Mouse (Mus musculus): ENCODE results near the gene Acoxl.
A peak's percentile ranks its signal among the peaks of the same experiment; 100 is the strongest.

The Acoxl gene

DNA sequence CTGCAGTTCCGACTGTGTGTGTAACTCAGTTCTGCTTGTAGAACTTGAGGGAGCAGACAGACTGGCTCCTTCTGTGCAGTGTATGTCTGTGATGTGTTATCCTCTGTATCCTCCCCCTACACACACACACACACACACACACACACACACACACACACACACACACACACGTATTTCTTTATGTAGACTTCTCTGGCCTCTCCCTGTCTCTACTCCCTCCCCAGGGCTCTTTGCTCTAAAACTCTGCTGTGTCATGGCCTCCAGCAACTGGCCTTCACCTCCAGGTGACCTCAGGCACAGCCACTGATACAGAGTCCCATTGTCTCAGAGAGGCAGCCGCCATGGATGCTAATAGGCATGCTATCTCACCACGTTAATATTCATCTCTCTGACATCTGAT, 276.9 kb downstream of the Acoxl start:
- DNase-seq (ENCODE audit: low read depth, low spot score), result no peak

DNA sequence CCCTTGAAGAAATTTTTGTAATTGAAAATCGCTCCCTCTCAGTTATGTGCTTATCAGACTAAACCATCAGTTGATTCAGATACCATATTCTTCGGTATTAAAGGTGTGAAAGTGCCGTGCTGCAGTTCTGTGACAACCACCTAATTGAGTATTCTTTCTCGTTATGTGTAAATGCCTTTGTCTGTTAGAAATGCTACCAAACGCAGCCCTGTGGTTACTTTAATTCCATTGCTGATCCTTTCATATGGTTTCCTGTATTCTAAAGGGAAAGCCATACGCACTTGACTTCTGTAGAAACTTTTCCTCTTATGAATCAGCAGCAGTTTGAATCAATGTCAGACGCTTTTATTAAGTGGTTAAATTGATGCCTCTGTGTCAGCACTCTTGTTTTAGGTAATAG, 278.9 kb downstream of the Acoxl start:
- DNase-seq (ENCODE audit: low read depth, low spot score), result no peak

GRCm38 (mm10) chr2:128118971-128119370, 280.3 kb downstream of the Acoxl start:
- DNase-seq (ENCODE audit: low read depth, low spot score), result no peak

- no peak for DNase-seq (ENCODE audit: low read depth, low spot score)
These were observed 283.8 kb downstream of the Acoxl start for GRCm38 (mm10) chr2:128122491-128122890.

DNA sequence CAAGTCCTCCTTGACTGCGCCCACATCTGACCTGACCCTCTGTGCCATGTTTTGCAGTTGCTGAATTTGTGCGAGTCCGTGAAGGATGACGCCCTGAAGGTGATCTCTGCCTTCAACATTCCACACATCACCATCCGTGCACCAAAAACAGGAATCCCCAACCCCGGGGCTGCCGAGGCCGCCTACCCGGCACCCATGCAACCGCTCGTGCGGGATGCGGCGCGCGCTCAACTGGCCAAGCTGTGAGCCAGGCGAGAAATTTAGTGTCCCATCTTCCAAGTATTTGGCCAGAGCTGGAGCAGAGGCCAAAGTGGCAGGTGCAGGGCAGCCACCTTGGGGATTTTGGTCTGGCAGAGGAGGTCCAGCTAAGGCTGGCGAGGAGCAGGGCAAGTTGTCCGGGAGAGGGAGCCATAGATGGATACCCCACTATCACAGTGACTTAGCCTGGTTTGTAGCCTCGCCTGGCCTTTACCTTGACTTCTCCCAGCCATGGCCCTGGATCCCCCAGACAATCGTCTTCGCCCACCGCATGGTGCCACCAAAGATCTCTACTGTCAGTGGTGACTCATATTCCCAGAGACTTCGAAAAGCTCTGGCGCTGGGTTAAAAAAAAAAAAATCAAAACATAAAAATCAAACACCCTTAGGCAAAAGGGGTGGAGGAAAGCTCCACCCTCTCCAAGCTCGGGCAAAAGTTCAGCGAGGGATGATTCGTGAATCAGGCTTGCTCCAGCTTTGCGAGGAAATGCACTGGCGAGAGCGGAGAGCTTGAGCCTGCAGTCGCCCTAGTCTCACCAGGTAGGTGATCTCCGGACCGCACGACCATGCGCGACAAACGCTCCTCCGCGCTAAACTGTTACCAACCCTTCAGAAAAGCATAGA, 284.5 kb downstream of the Acoxl start:
- no peak for DNase-seq (ENCODE audit: low read depth, low spot score)

DNA sequence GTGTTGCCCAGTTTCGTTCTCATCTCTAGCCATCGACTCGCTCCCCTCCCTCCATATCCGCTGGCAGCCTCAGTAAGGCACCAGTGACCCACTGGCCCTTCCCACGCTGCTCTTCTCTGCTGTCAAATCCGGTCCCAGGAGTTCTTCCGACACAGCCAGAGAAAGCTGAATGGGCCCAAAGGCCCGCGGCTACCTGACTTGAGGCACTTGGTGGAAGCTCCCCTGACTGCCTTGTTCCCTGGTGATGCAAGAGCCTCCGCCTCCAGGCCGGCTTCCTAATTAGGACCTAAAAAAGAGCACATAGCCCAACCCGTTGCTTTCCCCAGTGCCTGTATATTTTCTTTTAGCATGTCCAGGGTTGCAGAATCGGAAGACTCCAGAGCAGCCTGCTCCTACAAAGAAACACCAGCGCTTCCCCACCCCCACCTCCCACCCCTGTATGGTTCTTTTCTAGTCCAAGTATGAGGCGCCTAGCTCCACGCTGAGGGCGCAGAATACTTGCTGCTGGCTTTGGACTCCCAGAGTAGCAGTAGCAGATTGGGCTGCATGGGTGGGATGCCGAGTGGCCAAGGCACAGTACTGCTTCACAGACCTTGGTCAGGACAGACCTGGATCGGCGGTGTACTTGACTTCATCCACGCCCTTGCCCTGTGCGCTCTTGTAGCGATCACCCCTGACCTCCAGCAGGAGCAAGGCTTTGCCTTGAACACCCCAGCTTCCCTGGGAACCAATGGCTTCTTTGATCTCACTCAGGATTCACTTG, 285.4 kb downstream of the Acoxl start:
- DNase-seq (ENCODE audit: low read depth, low spot score), result no peak

DNA sequence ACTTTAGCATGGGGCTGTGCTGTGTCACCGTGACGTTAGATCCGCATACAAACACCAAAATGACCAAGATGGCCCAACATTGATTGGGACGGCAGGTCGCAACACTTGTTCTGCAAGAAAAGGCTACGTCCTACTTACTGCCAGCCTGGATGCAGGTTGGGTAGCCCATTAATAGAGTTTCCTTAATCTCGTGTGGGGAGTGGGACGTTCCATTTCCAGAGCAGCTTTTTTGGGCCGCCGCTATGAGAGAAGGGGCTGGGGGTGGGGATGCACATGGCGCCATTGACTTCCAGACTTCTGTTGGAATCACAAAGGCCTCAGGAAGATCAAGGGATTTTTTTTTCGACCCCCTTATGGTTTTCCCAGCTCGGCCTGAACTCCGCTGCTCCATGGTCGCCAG, 286.0 kb downstream of the Acoxl start:
- no peak for DNase-seq (ENCODE audit: low read depth, low spot score)

GRCm38 (mm10) chr2:128125635-128126470, 287.2 kb downstream of the Acoxl start, which contains the start of gene Bcl2l11:
Gene Bcl2l11 (plus strand): TSS chr2:128126038.
- peak; percentile 39 for DNase-seq (ENCODE audit: low read depth, low spot score)

DNA sequence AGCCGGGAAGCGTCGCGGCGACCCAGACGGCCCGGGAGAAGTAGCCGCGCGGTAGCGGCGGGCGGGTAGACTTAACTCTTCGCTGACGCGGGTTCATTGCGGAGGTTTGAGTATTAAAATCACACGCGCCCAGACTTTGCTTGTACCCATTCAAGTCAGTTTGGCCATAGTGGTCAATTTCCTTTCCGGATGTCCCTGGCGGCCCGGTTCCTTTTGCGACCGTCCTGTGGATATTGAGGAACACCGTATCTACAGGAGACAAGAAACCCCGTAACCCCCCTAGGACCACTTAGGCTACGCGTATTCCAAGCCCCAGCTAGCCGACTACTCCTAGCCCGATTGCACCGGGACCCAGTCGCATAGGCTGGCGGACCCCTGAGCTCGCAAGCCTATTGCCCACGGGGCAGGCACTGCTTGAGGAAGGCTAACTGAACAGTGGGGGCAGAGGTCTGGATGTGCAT, 287.9 kb downstream of the Acoxl start:
- no peak for DNase-seq (ENCODE audit: low read depth, low spot score)

- DNase-seq (ENCODE audit: low read depth, low spot score), result peak; percentile 72
These were observed 288.5 kb downstream of the Acoxl start for GRCm38 (mm10) chr2:128127121-128127671.

DNA sequence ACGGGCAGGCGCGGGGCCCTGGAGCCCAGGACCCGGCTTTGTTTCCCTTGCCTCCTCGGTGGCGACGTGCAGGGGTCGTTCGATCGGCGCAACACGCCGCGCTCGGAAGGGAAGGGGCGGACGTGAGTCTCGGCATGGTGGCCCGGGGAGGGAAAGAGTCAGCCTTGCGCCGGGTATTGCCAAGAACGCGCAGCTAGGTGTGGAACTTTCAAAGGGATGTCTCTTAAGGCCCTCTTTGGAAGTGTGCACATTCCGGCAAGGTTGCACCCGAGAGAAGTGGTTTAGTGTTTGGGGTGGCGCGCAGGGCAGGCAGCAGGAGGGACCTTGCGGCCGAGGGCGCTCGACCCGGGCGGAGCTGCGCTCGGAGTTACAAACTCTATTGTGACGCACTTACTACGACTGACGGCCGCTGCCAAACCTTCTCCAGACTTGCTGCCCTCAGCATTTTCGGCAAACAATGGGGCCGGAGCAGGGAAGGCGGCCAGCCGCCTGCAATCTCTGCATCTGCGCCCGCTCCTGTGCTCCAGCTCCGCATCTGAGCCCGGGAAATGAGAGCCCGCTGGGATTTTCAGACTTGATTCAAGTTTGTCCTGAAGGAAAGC, 289.1 kb downstream of the Acoxl start:
- DNase-seq (ENCODE audit: low read depth, low spot score), result peak; percentile 22

DNA sequence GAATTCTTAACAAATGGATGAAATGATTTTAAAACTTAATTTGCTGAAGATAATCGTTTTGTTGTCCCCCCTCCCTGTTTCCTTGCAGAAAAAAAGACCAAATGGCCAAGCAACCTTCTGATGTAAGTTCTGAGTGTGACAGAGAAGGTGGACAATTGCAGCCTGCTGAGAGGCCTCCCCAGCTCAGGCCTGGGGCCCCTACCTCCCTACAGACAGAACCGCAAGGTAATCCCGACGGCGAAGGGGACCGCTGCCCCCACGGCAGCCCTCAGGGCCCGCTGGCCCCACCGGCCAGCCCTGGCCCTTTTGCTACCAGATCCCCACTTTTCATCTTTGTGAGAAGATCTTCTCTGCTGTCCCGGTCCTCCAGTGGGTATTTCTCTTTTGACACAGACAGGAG, 289.9 kb downstream of the Acoxl start:
- no peak for DNase-seq (ENCODE audit: low read depth, low spot score)

- no peak for DNase-seq (ENCODE audit: low read depth, low spot score)
These were observed 292.8 kb downstream of the Acoxl start for GRCm38 (mm10) chr2:128131503-128131902.

DNA sequence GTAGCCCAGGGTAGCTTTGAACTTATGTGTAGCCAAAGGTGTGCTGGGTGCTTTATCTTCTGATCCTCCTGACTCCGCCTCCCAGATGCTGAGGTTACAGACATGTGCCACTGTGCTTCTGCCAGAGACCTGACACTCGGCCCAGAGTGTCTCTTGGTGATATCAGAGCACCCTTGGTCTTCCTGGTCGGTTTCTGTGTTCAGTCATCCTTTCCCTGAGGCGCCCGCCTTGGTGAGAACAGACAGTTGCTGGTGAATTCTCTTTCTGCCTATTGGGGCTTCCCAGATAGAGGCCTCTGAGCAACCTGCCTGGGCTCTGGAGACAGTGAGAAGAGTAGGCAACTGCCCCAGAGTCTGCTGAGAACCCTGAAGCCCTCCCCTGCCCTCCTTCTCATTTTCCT, 294.0 kb downstream of the Acoxl start:
- no peak for DNase-seq (ENCODE audit: low read depth, low spot score)

GRCm38 (mm10) chr2:128133865-128134264, 295.2 kb downstream of the Acoxl start:
- no peak for DNase-seq (ENCODE audit: low read depth, low spot score)

DNA sequence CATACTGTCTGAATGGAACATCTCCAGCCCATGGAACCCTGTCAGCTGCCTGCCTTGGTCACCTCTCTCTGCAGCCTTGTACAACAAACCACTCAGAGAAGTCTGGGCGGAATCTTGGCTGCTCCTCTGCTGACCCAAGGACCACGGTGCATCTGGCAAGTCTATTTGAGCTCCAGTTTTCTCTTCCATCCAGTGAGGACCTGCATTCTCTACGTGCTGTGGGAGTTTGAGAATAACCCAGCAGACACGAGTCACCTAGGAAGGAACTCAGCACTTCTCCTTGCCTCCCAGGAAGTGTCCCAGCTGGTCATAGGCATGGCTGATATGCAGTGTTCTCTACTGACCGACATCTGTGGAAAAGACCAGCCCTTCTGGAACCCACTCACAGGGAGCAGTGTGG, 295.8 kb downstream of the Acoxl start:
- DNase-seq (ENCODE audit: low read depth, low spot score), result no peak

- DNase-seq (ENCODE audit: low read depth, low spot score), result no peak
These were observed 296.3 kb downstream of the Acoxl start for GRCm38 (mm10) chr2:128134948-128135347.

GRCm38 (mm10) chr2:128136769-128137433, 298.2 kb downstream of the Acoxl start:
- DNase-seq (ENCODE audit: low read depth, low spot score), result no peak

DNA sequence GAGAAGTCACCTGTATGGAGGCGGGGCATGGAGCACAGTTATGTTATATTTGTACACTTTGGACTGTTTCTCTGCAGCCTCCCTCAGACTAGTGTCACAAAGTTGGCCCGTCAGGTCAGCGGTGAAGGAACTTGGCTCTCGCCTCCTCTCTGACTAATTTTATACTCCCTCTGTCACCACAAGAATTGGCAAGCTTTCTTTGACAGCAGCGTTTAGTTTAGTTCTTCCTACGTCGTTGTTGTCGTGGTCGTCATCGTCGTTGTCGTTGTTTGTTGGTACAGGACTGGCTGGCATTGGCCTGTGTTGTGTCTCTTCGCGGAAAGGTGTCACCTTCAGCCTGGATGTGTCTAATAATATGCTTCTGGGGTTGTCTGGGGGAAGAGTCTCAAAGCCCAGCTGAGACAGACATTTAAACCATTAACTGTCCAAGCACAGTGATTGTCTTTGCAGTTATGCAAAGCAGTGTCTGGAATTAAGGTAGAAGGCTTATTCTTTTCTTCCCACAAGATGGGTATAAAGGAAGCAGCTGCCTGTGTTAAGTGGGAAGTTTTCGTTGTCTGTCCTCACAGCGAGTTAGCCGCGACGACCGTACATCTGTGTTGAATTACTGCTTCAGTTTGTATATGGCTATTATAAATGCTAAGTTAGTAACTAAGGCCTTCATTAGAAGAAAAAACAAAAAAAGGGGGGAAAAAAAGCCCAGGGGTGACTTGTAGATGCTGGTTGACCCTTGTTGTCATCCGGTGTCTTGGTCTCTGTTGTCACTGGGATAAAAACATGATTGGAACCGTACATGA, 299.0 kb downstream of the Acoxl start:
- DNase-seq (ENCODE audit: low read depth, low spot score), result no peak

GRCm38 (mm10) chr2:128138924-128139323, 300.2 kb downstream of the Acoxl start:
- DNase-seq (ENCODE audit: low read depth, low spot score), result no peak
